Mouse (Mus musculus) lung, adult 2 months (tissue): ENCODE data around the gene Anks3.

Experiments
- CTCF ChIP-seq: fragments of 200-500 bp; IDR thresholded peaks from 2 replicates; pipeline ENCODE4 v1.5.1; 2011; ENCODE audit warnings: mild to moderate bottlenecking, low read length, control low read depth; ENCODE audit not compliant: insufficient read depth
- POLR2A ChIP-seq: fragments of 200-500 bp; IDR thresholded peaks from 2 replicates; pipeline ENCODE4 v1.6.1; 2011; ENCODE audit warnings: low read depth, mild to moderate bottlenecking, control low read depth, low read length, borderline replicate concordance; ENCODE audit errors: extremely low read depth

DNA sequence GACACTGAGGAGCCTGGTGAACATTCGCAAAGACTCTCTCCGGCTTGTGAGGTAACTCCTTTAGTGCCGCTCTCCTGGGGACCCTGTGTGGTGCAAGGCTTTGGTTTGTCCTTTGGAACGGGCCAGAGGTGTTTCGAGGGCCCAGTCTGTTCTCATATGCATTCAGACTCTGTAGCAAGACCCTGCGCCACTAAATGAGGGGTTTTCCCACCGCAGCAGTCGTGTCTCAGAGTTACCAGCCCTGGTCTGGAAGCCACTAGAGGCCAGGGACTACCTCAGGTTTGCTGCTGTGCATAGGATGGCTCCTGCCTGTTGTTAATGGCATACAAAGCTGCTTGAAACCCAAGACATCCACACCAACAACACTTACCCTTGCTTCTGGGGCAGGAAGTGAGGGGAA, 53.2 kb downstream of the Anks3 start:
- TF ChIP-seq CTCF (no peak), POLR2A (no peak)
